Mouse (Mus musculus) layer of hippocampus, postnatal 36 days (tissue): ENCODE measurements around the gene Cenpp. TPM values are rescaled to one million over a fixed set of nuclear protein-coding genes. Genes with fewer than 3 reads are reported as not detected.
A peak's percentile ranks its signal among the peaks of the same experiment; 100 is the strongest.

Experiments
- DNase-seq, 2 experiments: peaks; one replicate each; pipeline ENCODE4 v3.0.0; 2022
- total RNA-seq, 2 experiments: library from RNA; stranded (reverse); gene quantifications; 2 replicates each; pipeline ENCODE4 v1.2.3; 2021

The Cenpp gene
- total RNA-seq, 2 experiments from 2014 or later, result 1.8 to 2.0 TPM

GRCm38 (mm10) chr13:49460692-49461414, 191.7 kb downstream of the Cenpp start:
- peak; percentile 52 to 55 for DNase-seq

GRCm38 (mm10) chr13:49460276-49460675, 192.3 kb downstream of the Cenpp start:
- DNase-seq, result no peak

GRCm38 (mm10) chr13:49449318-49449749, 203.3 kb downstream of the Cenpp start:
- DNase-seq, result peak; percentile 82

GRCm38 (mm10) chr13:49444451-49444850, 208.1 kb downstream of the Cenpp start:
- peak in 1 of 2 experiments; percentile 57 for DNase-seq

GRCm38 (mm10) chr13:49436170-49436569, 216.4 kb downstream of the Cenpp start:
- DNase-seq, result no peak

- no peak for DNase-seq
Measured at GRCm38 (mm10) chr13:49435745-49436144, 216.8 kb downstream of the Cenpp start.

- DNase-seq, result no peak
Measured at GRCm38 (mm10) chr13:49433268-49434029, 219.1 kb downstream of the Cenpp start.

- no peak for DNase-seq
Measured at GRCm38 (mm10) chr13:49430529-49430928, 222.1 kb downstream of the Cenpp start.

GRCm38 (mm10) chr13:49428042-49428675, 224.4 kb downstream of the Cenpp start:
- DNase-seq, result no peak

- DNase-seq, result no peak
Measured at GRCm38 (mm10) chr13:49426736-49427135, 225.8 kb downstream of the Cenpp start.

GRCm38 (mm10) chr13:49421959-49422358, 230.6 kb downstream of the Cenpp start:
- DNase-seq, result no peak

- no peak for DNase-seq
Measured at GRCm38 (mm10) chr13:49421606-49421917, 231.0 kb downstream of the Cenpp start.

- peak; percentile 98 to 99 for DNase-seq
Measured at GRCm38 (mm10) chr13:49420754-49421605, 231.6 kb downstream of the Cenpp start, which contains the start of gene Ippk. TSS of gene Ippk (plus strand) at chr13:49421249.

Other genes starting within 250 kb of the Cenpp start
- gene Ippk, start 231.5 kb downstream of the Cenpp start, total RNA-seq, result 10 to 100 TPM; 34.5 to 37.9 TPM
- gene Tes3-ps, start 159.5 kb downstream of the Cenpp start, total RNA-seq, result 1 to 10 TPM; 1.6 TPM
- gene Ecm2, start 148.0 kb downstream of the Cenpp start, total RNA-seq, result 1 to 10 TPM; 6.5 to 7.4 TPM
- gene Aspn, start 108.3 kb downstream of the Cenpp start, total RNA-seq, result 1 to 10 TPM; 1.2 to 1.7 TPM
- 1 to 10 TPM in 1 of 2 experiments, under 1 TPM in 1; 0.30 to 1.1 TPM for gene Omd, start 70.3 kb downstream of the Cenpp start, total RNA-seq
- 1 to 10 TPM; 3.7 to 5.4 TPM for gene Ogn, start 44.7 kb downstream of the Cenpp start, total RNA-seq
- 10 to 100 TPM; 26.5 to 28.4 TPM for gene Nol8, start 293 bp upstream of the Cenpp start, total RNA-seq
- gene Iars, start 29.3 kb upstream of the Cenpp start, total RNA-seq, result 10 to 100 TPM; 67.3 to 75.3 TPM
- not detected for gene Gm30302, start 146.2 kb upstream of the Cenpp start, total RNA-seq